Mouse (Mus musculus) midbrain, embryonic 15.5 days (tissue): ENCODE data around the gene Rab11fip4. TPM values are rescaled to one million over a fixed set of nuclear protein-coding genes. Genes with fewer than 3 reads are reported as not detected.

ENCODE experiments used
- ATAC-seq: fragments of 200-750 bp; cut with Nextera tagmentation; replicated peaks from 2 replicates; pipeline ENCODE4 v1.8.0; 2017; ENCODE audit warnings: moderate TSS enrichment
- H3K27ac ChIP-seq: fragments of 300-500 bp; sonication (generic); 2 replicates; pipeline ENCODE4 v1.5.1; 2015; ENCODE audit warnings: mild to moderate bottlenecking, inconsistent platforms
- H3K27me3 ChIP-seq: fragments of 300-500 bp; sonication (generic); replicated peaks from 2 replicates; pipeline ENCODE4 v1.6.1; 2015; ENCODE audit warnings: inconsistent platforms
- H3K36me3 ChIP-seq: fragments of 300-500 bp; sonication (generic); replicated peaks from 2 replicates; pipeline ENCODE4 v1.6.1; 2015; ENCODE audit warnings: inconsistent platforms
- H3K4me1 ChIP-seq: fragments of 300-500 bp; sonication (generic); 2 replicates; pipeline ENCODE4 v1.6.1; 2015; ENCODE audit warnings: inconsistent platforms
- H3K4me2 ChIP-seq: fragments of 300-500 bp; sonication (generic); 2 replicates; pipeline ENCODE4 v1.6.1; 2015; ENCODE audit warnings: inconsistent platforms, mild to moderate bottlenecking, moderate library complexity
- H3K4me3 ChIP-seq: fragments of 300-500 bp; sonication (generic); 2 replicates; pipeline ENCODE4 v1.5.1; 2015; ENCODE audit warnings: mild to moderate bottlenecking, inconsistent platforms
- H3K9ac ChIP-seq: fragments of 300-500 bp; sonication (generic); 2 replicates; pipeline ENCODE4 v1.6.1; 2015; ENCODE audit warnings: mild to moderate bottlenecking, inconsistent platforms
- H3K9me3 ChIP-seq: fragments of 300-500 bp; sonication (generic); 2 replicates; pipeline ENCODE4 v1.6.1; 2016; ENCODE audit warnings: inconsistent platforms
- WGBS: fragments of 180-500 bp; shearing (Covaris S2); methylation state at CpG from one replicate; pipeline ENCODE4 v1.1.7; 2015; ENCODE audit warnings: mixed read lengths; 5-methylcytosine and 5-hydroxymethylcytosine counted together
- polyA plus RNA-seq: library from polyadenylated mRNA; unstranded; fragments of >200 nt; fragmentation: Nextera tagmentation; extraction: Ambion mirVana; gene quantifications from 2 replicates; pipeline ENCODE4 v1.2.1, GENCODE M21; 2015

The Rab11fip4 gene
- polyA plus RNA-seq, 1 experiment from 2014 or later = 32.9 TPM

DNA sequence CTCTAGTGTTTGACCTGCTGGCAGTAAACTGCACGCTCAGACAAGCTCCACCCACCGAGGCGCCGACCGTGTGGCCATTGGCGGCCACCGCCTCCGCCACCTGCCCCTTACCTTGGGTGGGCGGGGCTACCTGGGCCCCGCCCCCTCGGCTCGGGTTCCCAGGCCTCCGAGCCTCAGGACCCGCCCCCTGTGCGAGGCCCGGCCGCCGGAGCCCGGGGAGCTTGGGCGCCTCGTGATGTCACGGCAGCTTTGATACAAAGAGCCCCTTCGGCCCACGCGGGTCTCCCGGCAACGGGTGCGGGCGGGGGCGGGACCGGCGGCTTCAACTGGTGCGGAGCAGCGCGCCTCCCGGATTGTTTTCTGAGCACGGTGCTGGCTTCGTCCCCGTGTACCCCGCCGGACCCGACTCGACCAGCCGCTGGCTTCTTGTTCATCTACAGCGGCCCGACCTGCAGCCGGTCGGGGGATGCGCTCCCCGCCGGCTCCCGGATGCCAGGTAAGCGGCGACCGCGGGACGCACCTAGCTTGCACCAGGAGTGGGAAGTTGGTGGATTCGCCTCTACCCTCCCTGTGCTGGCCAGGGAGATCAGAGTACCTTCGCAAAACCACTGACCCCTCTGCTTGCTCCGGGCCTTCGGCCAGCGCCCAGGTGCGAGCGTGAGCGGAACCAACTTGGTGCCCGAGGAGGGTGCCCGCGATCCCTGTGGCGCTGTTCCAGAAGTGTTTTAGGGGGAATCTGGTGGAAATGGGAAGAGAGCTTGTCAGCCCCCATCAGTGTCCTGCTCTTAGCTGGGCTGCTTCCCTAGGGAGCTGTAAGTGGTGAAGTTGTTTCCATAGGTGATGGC lies 69.6 kb downstream of the Rab11fip4 start:
- Histone ChIP-seq H3K36me3 (no peaks in the 10 kb centered on the region), H3K4me3 (peak overlapping the region; percentile 48), H3K4me2 (peak overlapping the region; percentile 90), H3K27me3 (no peaks in the 10 kb centered on the region), H3K9ac (peak overlapping the region; percentile 58), H3K9me3 (no peaks in the 10 kb centered on the region), H3K4me1 (peaks cover 20% of the 10 kb centered on the region), H3K27ac (0 out of 2 replicates have a peak overlapping the region, but pooled peaks have one; percentile 30)
- WGBS = under 1% methylated on average over 68 of the region's 69 CpGs
- peak; percentile 89 for ATAC-seq

DNA sequence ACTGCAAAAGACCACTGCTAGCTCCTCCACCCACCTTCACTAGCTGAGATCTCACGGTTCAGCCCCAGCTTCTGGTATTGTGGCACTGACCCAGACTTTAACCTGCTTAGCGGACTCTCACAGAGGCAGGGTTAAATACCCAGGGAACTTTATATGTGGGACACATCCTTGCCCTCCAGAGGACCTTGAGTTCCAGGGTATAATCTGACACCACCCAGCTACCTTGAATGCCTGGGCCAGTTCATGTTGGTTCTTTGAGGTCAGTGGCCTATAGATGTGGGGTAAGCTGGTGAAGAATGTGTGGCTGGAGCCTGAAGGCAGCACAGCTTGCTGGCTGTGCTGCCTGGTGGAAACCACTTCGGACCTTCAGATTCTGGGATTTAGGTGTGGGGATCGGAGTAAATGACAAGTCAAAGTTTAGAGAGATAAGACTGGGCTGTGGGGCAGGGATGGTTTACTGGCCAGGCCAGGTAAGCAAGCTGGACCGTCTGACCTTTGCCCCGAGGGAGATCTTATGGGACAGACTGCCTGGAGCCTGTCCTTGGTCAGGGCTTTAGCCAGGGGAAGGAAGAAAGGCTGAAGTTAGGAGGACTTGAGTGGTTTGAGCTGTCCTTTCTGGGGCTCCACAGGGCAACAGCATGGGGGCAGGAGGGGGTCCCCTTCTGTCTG lies 71.0 kb downstream of the Rab11fip4 start:
- H3K9ac ChIP-seq = no peak overlapping the region

DNA sequence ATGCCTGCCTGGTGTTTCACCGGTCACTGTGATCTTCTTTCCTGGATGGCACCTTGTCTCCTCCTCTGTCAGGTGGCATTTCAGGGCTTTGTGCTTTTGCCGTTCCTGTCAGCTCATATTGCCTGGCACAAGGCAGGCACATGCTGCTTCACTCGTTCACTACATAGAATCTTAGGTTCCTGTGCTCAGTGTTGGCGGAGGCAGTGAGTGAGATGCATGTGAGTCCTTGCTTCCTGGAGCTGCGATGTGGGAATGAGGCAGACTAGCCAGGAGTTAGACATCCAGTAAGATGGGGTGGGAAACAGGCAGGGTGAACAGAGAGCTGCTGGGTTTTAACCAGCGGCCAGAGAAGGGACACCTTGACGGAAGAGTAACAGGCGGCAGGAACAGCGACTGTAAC lies 72.1 kb downstream of the Rab11fip4 start:
- H3K4me2 ChIP-seq = no peak overlapping the region
- 85% methylated on average over 9 of the region's 9 CpGs for WGBS
- no peaks in the 10 kb centered on the region for H3K36me3 ChIP-seq
- H3K4me1 ChIP-seq = peaks cover 20% of the 10 kb centered on the region
- H3K27me3 ChIP-seq = no peaks in the 10 kb centered on the region
- no peak overlapping the region for H3K4me3 ChIP-seq
- no peak for ATAC-seq
- no peak overlapping the region for H3K9ac ChIP-seq
- H3K27ac ChIP-seq = no peak overlapping the region
- no peaks in the 10 kb centered on the region for H3K9me3 ChIP-seq

More for the DNA sequence above, 71.0 kb downstream of the Rab11fip4 start:
- no peaks in the 10 kb centered on the region for H3K27me3 ChIP-seq
- no peak for ATAC-seq
- 49% methylated on average over 6 of the region's 6 CpGs for WGBS
- H3K36me3 ChIP-seq = no peaks in the 10 kb centered on the region
- no peak overlapping the region for H3K4me3 ChIP-seq
- H3K27ac ChIP-seq = no peak overlapping the region
- peak overlapping the region; percentile 90; the same call in 1 of the 2 replicates for H3K4me2 ChIP-seq
- H3K9me3 ChIP-seq = no peaks in the 10 kb centered on the region
- peaks cover 20% of the 10 kb centered on the region for H3K4me1 ChIP-seq

DNA sequence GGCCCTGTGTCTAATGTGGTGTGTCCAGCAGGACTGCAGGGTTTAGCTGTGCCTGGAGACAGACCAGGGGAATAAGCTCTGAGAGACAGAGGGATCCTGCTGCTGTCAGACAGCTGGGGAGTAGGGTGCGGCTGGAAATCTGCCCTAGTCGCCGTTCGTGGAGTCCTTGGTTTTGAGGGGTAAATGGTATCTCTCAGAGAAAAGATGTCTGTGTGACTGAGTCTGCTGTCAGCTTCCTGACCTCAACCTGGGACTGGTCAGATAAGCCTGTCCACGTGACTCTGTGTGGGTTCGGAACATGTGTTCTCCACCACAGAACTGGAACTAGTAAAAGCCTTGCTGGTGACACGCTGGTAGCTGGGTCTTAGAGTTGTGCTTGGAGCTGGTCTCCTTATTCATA lies 72.6 kb downstream of the Rab11fip4 start:
- no peaks in the 10 kb centered on the region for H3K9me3 ChIP-seq
- no peaks in the 10 kb centered on the region for H3K36me3 ChIP-seq
- H3K4me3 ChIP-seq = no peak overlapping the region
- peaks cover 20% of the 10 kb centered on the region for H3K4me1 ChIP-seq
- WGBS = 88% methylated on average over 7 of the region's 7 CpGs
- no peak overlapping the region for H3K9ac ChIP-seq
- no peak overlapping the region for H3K4me2 ChIP-seq
- H3K27ac ChIP-seq = no peak overlapping the region
- no peaks in the 10 kb centered on the region for H3K27me3 ChIP-seq
- ATAC-seq = no peak

DNA sequence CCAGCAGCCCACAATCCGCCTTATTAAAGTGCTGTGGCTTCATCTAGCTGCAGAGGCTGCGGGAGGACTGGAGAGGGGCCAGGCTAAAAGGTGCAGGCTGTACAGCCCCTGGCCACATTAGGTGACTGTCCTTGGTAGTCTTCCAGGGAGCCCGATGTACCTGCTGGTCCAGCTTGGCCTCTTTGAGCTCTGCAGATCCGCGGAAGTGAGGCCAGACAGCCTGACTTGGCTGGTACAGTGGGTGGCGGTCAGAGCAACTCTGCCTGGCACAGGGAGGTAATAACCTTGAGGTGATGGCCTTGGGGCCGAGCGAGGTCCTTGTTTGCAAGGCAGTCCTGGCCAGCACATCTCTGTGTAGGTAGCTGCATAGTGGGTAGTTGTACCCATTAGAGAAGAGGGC lies 75.5 kb downstream of the Rab11fip4 start:
- Histone ChIP-seq H3K4me1 (peaks cover 11% of the 10 kb centered on the region), H3K4me3 (no peak overlapping the region), H3K9ac (no peak overlapping the region), H3K27ac (no peak overlapping the region), H3K9me3 (no peaks in the 10 kb centered on the region), H3K4me2 (no peak overlapping the region), H3K27me3 (no peaks in the 10 kb centered on the region), H3K36me3 (no peaks in the 10 kb centered on the region)
- WGBS = 88% methylated on average over 8 of the region's 8 CpGs
- ATAC-seq = no peak

DNA sequence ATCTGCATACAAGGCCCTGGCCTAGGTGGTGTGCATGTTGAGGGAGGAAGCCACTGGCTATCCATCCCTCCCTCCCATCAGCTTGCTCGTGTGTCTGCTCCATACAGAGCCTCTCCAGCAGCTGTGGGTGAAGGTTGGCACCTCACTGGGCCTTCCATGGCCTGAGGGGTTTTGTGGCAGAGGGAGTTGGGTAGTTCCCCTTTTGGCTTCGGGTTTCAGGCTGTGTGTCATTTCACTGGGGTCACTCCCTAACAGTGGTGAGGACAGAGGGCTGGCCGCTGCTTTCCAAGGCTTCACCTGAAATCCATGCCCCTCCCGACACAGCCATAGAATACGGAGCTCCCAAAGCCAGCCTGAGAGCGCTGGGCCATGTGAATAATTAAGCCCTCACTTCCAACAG lies 78.2 kb downstream of the Rab11fip4 start:
- no peak overlapping the region for H3K9ac ChIP-seq
- no peak overlapping the region for H3K27ac ChIP-seq
- no peaks in the 10 kb centered on the region for H3K9me3 ChIP-seq
- no peaks in the 10 kb centered on the region for H3K36me3 ChIP-seq
- no peaks in the 10 kb centered on the region for H3K27me3 ChIP-seq
- WGBS = 76% methylated on average over 6 of the region's 6 CpGs
- no peak for ATAC-seq
- 0 out of 2 replicates have a peak, but pooled peaks cover 7% of the 10 kb centered on the region for H3K4me1 ChIP-seq
- no peak overlapping the region for H3K4me2 ChIP-seq
- H3K4me3 ChIP-seq = no peak overlapping the region

DNA sequence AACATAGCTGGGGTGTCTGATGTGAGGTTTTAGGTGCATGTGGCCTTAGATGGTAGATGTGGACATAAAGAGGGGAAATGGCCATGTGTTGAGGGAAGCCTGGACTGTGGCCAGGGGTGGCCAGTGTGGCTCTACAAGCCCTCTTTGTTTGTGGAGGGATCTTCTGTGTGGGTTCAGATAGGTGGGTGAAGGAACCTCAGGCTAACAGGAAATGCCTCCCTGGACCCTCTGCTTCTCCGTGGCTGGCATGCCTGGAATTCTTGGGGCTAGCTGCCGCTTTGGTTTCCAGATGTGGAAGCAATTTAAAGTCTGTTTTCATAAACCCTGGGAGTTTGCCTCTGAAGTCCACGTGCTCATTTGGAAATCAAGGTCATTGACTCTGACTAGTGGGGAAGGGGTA lies 78.9 kb downstream of the Rab11fip4 start:
- peaks cover 11% of the 10 kb centered on the region; the same call in 1 of the 2 replicates for H3K4me1 ChIP-seq
- no peak overlapping the region for H3K4me2 ChIP-seq
- 61% methylated on average over 3 of the region's 3 CpGs for WGBS
- no peak overlapping the region for H3K9ac ChIP-seq
- no peak overlapping the region for H3K27ac ChIP-seq
- no peaks in the 10 kb centered on the region for H3K9me3 ChIP-seq
- no peaks in the 10 kb centered on the region for H3K36me3 ChIP-seq
- no peak for ATAC-seq
- H3K4me3 ChIP-seq = no peak overlapping the region
- no peaks in the 10 kb centered on the region for H3K27me3 ChIP-seq

DNA sequence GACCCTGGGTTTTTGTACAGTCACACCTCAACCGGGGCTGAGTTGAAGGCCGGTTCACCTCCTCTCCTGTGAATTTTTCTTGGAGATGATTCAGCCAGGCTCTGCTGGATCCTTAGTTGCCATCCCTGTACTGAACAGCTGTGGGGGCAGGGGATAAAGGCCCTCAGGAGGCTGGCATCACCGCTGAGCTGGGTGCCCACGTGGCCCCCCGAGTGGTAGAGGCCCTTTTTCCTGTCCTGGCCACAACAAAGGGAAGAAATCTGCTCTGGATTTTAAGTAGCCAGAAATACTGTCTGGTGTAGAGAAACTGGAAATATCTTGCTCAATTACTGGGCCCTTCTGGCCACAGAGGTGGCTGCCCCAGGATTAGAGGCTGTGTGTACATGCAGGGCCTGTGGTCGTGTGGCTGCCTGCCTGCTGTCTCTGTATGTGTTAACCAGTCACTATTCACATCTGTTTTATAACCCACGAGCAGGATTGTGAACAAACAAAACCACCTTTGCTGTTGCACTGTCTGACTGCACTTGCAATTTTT lies 79.5 kb downstream of the Rab11fip4 start:
- ATAC-seq = no peak
- Histone ChIP-seq H3K36me3 (no peaks in the 10 kb centered on the region), H3K9ac (no peak overlapping the region), H3K27ac (no peak overlapping the region), H3K4me1 (peaks cover 17% of the 10 kb centered on the region), H3K4me2 (no peak overlapping the region), H3K27me3 (no peaks in the 10 kb centered on the region), H3K4me3 (no peak overlapping the region), H3K9me3 (no peaks in the 10 kb centered on the region)
- WGBS = 71% methylated on average over 7 of the region's 7 CpGs

DNA sequence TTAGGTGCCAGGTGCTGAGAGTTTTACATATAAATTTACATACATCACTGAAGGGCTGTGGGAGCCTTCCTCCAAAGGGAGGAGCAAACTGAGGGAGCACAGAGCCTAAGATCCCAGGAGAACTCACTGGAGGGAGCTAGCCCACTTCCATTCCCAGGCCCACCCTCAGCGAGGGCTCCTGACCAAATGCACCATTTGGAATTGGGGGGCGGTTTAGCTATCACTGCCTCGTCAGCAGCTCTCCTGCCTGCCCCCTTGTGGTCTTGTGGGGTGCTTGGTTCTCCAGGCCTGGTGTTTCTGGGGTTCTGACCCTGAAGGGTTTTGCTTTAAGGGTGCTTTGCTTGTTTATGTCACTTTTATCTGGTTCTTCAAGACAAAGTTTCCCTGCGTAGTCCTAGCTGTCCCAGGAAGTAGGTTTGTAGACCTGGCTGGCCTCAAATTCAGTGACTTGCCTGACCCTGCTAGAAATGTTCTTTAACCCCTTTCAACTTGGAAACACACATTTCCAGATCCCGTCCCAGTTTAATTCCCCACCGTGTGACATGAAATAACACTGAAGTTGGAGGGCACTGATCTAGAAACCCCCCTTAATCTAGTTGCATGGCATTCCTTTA lies 80.8 kb downstream of the Rab11fip4 start:
- no peaks in the 10 kb centered on the region for H3K36me3 ChIP-seq
- no peak overlapping the region for H3K4me2 ChIP-seq
- 55% methylated on average over 6 of the region's 6 CpGs for WGBS
- no peak overlapping the region for H3K4me3 ChIP-seq
- H3K4me1 ChIP-seq = peaks cover 28% of the 10 kb centered on the region
- H3K9me3 ChIP-seq = no peaks in the 10 kb centered on the region
- H3K27me3 ChIP-seq = no peaks in the 10 kb centered on the region
- no peak for ATAC-seq
- H3K9ac ChIP-seq = no peak overlapping the region
- no peak overlapping the region for H3K27ac ChIP-seq

DNA sequence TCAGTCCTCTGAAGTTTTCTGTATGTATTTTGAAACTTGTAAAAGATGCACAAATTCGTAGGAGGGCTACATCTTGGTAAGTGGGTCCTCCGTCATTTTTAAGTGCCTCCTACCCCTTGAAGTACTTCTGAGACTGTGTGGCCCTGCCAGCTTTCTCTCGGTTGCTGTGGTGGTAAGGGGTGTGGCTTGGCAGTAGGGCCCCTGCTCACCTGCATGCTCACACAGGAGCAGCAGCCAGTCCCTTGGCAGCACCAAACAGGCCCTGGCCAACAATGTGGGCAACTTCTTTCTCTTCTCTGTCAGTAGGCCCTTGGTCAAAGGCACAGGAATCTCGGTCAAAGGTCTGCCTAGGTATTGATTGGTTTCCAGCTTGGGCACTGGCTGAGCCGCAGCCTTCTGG lies 82.1 kb downstream of the Rab11fip4 start:
- Histone ChIP-seq H3K4me3 (no peak overlapping the region), H3K9me3 (no peaks in the 10 kb centered on the region), H3K27me3 (no peaks in the 10 kb centered on the region), H3K9ac (no peak overlapping the region), H3K4me2 (no peak overlapping the region), H3K4me1 (peaks cover 28% of the 10 kb centered on the region), H3K36me3 (no peaks in the 10 kb centered on the region), H3K27ac (no peak overlapping the region)
- WGBS = 74% methylated on average over 5 of the region's 5 CpGs
- ATAC-seq = no peak

DNA sequence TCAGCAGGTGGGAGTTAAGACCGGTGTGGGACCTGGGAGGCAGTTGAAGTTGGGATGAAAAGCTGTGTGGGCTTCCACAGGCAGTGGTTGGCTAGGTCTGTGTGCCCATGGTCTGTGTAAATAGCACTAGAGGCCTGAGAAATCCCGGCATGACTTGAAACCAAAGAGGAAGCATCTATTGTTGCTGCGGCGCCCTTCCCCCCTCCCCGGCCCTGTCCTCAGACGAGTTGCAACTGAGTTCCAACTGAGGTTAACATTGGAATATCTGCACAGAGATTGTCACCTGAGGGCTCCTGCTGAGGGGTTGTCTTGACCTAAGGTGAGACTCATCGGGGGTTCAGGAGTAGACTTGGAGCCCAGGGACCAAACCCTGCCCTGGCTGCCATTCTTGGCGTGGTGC lies 82.7 kb downstream of the Rab11fip4 start:
- no peak for ATAC-seq
- WGBS = 74% methylated on average over 8 of the region's 8 CpGs
- Histone ChIP-seq H3K36me3 (no peaks in the 10 kb centered on the region), H3K9ac (no peak overlapping the region), H3K9me3 (no peaks in the 10 kb centered on the region), H3K27ac (no peak overlapping the region), H3K4me1 (peaks cover 28% of the 10 kb centered on the region), H3K4me3 (no peak overlapping the region), H3K27me3 (no peaks in the 10 kb centered on the region), H3K4me2 (no peak overlapping the region)

DNA sequence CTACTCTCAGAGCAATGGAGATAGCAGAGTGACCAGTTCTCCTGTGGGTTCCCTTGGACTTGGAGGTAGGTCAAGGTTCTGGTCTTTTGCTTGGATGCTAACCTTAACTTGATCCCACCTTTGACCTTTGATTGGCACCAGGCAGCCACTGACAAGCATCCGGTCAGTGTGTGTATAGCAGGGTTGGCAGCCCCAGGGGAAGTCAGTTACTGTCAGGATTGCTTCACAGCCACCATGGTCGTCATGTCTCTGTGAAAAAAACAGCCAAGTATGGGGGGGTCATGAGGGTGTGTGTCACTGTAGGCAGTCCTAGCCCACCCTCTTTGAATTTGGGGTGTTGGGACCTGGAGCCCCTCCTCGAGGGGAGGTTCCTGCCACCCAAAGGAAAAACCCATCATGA lies 83.2 kb downstream of the Rab11fip4 start:
- Histone ChIP-seq H3K27me3 (no peaks in the 10 kb centered on the region), H3K9me3 (no peaks in the 10 kb centered on the region), H3K4me1 (peaks cover 25% of the 10 kb centered on the region), H3K4me3 (no peak overlapping the region), H3K27ac (no peak overlapping the region), H3K36me3 (no peaks in the 10 kb centered on the region), H3K4me2 (no peak overlapping the region), H3K9ac (no peak overlapping the region)
- 90% methylated on average over 3 of the region's 3 CpGs for WGBS
- no peak for ATAC-seq
